Mouse (Mus musculus): ENCODE data around the gene Nup160. TPM values are rescaled to one million over a fixed set of nuclear protein-coding genes. Genes with fewer than 3 reads are reported as not detected.

Nup160 gene
- 1.8 and 3.5 TPM in 2 replicates for polyA plus RNA-seq (2012; rRNA removed)

DNA sequence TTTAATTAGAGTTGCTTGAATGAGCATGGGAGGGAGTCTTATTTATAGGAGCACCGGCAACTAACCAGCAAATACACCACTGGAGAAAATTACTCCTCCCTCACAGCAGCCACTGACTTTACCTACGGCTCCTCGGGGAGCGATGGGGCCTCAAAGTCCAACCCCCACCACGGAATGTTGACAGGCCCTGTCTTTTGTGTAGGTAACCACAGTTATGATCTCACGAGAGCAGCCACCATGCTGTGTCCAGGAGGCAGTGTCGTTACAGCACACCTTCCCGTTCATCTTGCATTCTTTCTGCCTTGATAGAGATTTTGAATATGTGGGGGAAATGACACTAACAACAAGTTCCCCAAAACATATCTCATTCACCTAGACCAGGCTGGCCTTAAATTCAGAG, at the start of gene Nup160:
Nup160 (plus strand) TSS at position 209 of the 400 bp plus-strand sequence.
- Histone ChIP-seq H3K27ac (ENCODE audit: insufficient read depth, low read depth, low read length) (no peak within 1 kb of the TSS), H3K4me3 (ENCODE audit: low read depth, low read length) (no peak within 1 kb of the TSS), H3K27me3 (ENCODE audit: control insufficient read depth, insufficient read depth, low read length) (no peaks in the 10 kb centered on the region), H3K4me1 (ENCODE audit: control insufficient read depth, insufficient read depth, insufficient read length, low read length) (no peaks in the 10 kb centered on the region; the same call in 1 of the 2 replicates), H3K36me3 (ENCODE audit: control insufficient read depth, insufficient read depth, low read length) (no peaks in the 10 kb centered on the region)
- TF ChIP-seq POLR2A (IDR thresholded peaks at IDR 0.05; ENCODE audit: low read depth, low read length) (no peak), CTCF (IDR thresholded peaks at IDR 0.05; ENCODE audit: extremely low read depth, insufficient read length, insufficient replicate concordance, low read depth, low read length) (no peak)
- WGBS, result 79% methylated on average over 8 of the region's 8 CpGs

DNA sequence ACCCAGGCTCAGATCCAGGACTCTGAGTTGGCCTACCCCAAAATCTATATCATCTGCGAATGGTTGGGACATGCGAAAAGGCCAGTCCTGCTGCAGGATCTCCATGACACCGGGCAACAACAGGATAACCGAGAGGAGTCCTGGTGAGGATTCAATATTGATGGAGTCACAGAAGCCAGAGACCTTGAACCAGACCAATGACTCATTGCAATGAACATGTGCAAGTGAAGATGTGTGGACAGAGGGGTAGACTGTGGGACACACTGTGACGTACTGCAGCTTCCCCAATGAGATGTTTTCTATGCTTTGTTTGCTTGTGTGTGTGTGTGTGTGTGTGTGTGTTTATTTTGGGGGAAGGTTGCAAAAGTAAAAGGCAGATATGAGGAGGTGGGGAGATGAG, 48.8 kb upstream of the Nup160 start:
- no peaks in the 10 kb centered on the region for H3K36me3 ChIP-seq (ENCODE audit: control insufficient read depth, insufficient read depth, low read length)
- no peak overlapping the region for H3K27ac ChIP-seq (ENCODE audit: insufficient read depth, low read depth, low read length)
- 91% methylated on average over 5 of the region's 5 CpGs for WGBS
- TF ChIP-seq CTCF (IDR thresholded peaks at IDR 0.05; ENCODE audit: extremely low read depth, insufficient read length, insufficient replicate concordance, low read depth, low read length) (no peak), POLR2A (IDR thresholded peaks at IDR 0.05; ENCODE audit: low read depth, low read length) (no peak)
- no peak overlapping the region for H3K4me3 ChIP-seq (ENCODE audit: low read depth, low read length)
- no peaks in the 10 kb centered on the region for H3K27me3 ChIP-seq (ENCODE audit: control insufficient read depth, insufficient read depth, low read length)
- peaks cover 2% of the 10 kb centered on the region; the same call in 1 of the 2 replicates for H3K4me1 ChIP-seq (ENCODE audit: control insufficient read depth, insufficient read depth, insufficient read length, low read length)

- no peaks in the 10 kb centered on the region for H3K27me3 ChIP-seq (ENCODE audit: control insufficient read depth, insufficient read depth, low read length)
- TF ChIP-seq POLR2A (IDR thresholded peaks at IDR 0.05; ENCODE audit: low read depth, low read length), result no peak
- H3K4me1 ChIP-seq (ENCODE audit: control insufficient read depth, insufficient read depth, insufficient read length, low read length), result no peaks in the 10 kb centered on the region
- H3K4me3 ChIP-seq (ENCODE audit: low read depth, low read length), result no peak overlapping the region
- H3K27ac ChIP-seq (ENCODE audit: insufficient read depth, low read depth, low read length), result no peak overlapping the region
- H3K36me3 ChIP-seq (ENCODE audit: control insufficient read depth, insufficient read depth, low read length), result no peaks in the 10 kb centered on the region
- WGBS, result 43% methylated on average over 2 of the region's 2 CpGs
Observed at GRCm38 (mm10) chr2:90629552-90629951, 47.5 kb upstream of the Nup160 start.

- Histone ChIP-seq H3K4me3 (ENCODE audit: low read depth, low read length) (no peak overlapping the region), H3K27ac (ENCODE audit: insufficient read depth, low read depth, low read length) (no peak overlapping the region), H3K4me1 (ENCODE audit: control insufficient read depth, insufficient read depth, insufficient read length, low read length) (peaks cover 2% of the 10 kb centered on the region; the same call in 1 of the 2 replicates), H3K36me3 (ENCODE audit: control insufficient read depth, insufficient read depth, low read length) (no peaks in the 10 kb centered on the region), H3K27me3 (ENCODE audit: control insufficient read depth, insufficient read depth, low read length) (no peaks in the 10 kb centered on the region)
- WGBS, result 76% methylated on average over 16 of the region's 16 CpGs
- TF ChIP-seq POLR2A (IDR thresholded peaks at IDR 0.05; ENCODE audit: low read depth, low read length) (no peak), CTCF (IDR thresholded peaks at IDR 0.05; ENCODE audit: extremely low read depth, insufficient read length, insufficient replicate concordance, low read depth, low read length) (no peak)
Observed at GRCm38 (mm10) chr2:90631938-90632733, 44.9 kb upstream of the Nup160 start.

DNA sequence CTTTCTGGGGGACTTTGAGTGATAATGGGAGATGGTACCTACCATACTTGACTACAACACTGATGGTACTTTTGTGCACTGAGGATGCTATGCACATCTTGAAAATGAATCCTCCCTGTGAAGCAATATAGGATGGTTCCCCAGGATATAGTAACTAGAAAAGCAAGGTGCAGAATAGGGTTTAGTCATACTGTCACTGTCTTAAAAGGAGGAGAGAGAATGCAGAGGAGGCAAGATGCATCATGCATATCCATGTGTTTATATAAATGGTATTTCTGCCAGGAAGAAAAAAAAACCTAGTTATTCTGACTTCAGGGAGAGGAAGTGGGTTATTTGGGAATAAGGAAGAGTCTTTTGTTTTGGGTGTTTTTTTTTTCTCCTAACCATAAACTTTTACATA, 42.3 kb upstream of the Nup160 start:
- TF ChIP-seq POLR2A (IDR thresholded peaks at IDR 0.05; ENCODE audit: low read depth, low read length) (no peak), CTCF (IDR thresholded peaks at IDR 0.05; ENCODE audit: extremely low read depth, insufficient read length, insufficient replicate concordance, low read depth, low read length) (no peak)
- no peak overlapping the region for H3K27ac ChIP-seq (ENCODE audit: insufficient read depth, low read depth, low read length)

GRCm38 (mm10) chr2:90635085-90635723, 41.8 kb upstream of the Nup160 start:
- 44% methylated on average over 7 of the region's 7 CpGs for WGBS
- Histone ChIP-seq H3K36me3 (ENCODE audit: control insufficient read depth, insufficient read depth, low read length) (no peaks in the 10 kb centered on the region), H3K4me3 (ENCODE audit: low read depth, low read length) (no peak overlapping the region), H3K27ac (ENCODE audit: insufficient read depth, low read depth, low read length) (peak overlapping the region; percentile 6; the same call in 1 of the 2 replicates), H3K4me1 (ENCODE audit: control insufficient read depth, insufficient read depth, insufficient read length, low read length) (peaks cover 17% of the 10 kb centered on the region), H3K27me3 (ENCODE audit: control insufficient read depth, insufficient read depth, low read length) (no peaks in the 10 kb centered on the region)
- TF ChIP-seq CTCF (IDR thresholded peaks at IDR 0.05; ENCODE audit: extremely low read depth, insufficient read length, insufficient replicate concordance, low read depth, low read length) (no peak), POLR2A (IDR thresholded peaks at IDR 0.05; ENCODE audit: low read depth, low read length) (no peak)

More for the DNA sequence above, 42.3 kb upstream of the Nup160 start:
- H3K27me3 ChIP-seq (ENCODE audit: control insufficient read depth, insufficient read depth, low read length), result no peaks in the 10 kb centered on the region
- H3K4me1 ChIP-seq (ENCODE audit: control insufficient read depth, insufficient read depth, insufficient read length, low read length), result peaks cover 13% of the 10 kb centered on the region
- no peaks in the 10 kb centered on the region for H3K36me3 ChIP-seq (ENCODE audit: control insufficient read depth, insufficient read depth, low read length)
- no peak overlapping the region for H3K4me3 ChIP-seq (ENCODE audit: low read depth, low read length)

- whole genome bisulfite sequencing, result 93% methylated on average over 7 of the region's 7 CpGs
- no peaks in the 10 kb centered on the region for H3K27me3 ChIP-seq (ENCODE audit: control insufficient read depth, insufficient read depth, low read length)
- no peak for TF ChIP-seq POLR2A (IDR thresholded peaks at IDR 0.05; ENCODE audit: low read depth, low read length)
- TF ChIP-seq CTCF (IDR thresholded peaks at IDR 0.05; ENCODE audit: extremely low read depth, insufficient read length, insufficient replicate concordance, low read depth, low read length), result no peak
- no peaks in the 10 kb centered on the region for H3K36me3 ChIP-seq (ENCODE audit: control insufficient read depth, insufficient read depth, low read length)
- no peak overlapping the region for H3K27ac ChIP-seq (ENCODE audit: insufficient read depth, low read depth, low read length)
- no peak overlapping the region for H3K4me3 ChIP-seq (ENCODE audit: low read depth, low read length)
- peaks cover 29% of the 10 kb centered on the region for H3K4me1 ChIP-seq (ENCODE audit: control insufficient read depth, insufficient read depth, insufficient read length, low read length)
Observed at GRCm38 (mm10) chr2:90636853-90637252, 40.2 kb upstream of the Nup160 start.
